Mouse (Mus musculus): ENCODE results near the gene Abl2. TPM values are rescaled to one million over a fixed set of nuclear protein-coding genes. Genes with fewer than 3 reads are reported as not detected.
"Not testable (repeated sequence)": the region's sequence is repeated elsewhere in the genome, so short reads cannot be mapped to it uniquely, and the experiment has no call there.

The Abl2 gene
- 3.9 and 4.9 TPM in 2 replicates for polyA plus RNA-seq (2014; fragmentation: Nextera tagmentation; extraction: Ambion mirVana)

DNA sequence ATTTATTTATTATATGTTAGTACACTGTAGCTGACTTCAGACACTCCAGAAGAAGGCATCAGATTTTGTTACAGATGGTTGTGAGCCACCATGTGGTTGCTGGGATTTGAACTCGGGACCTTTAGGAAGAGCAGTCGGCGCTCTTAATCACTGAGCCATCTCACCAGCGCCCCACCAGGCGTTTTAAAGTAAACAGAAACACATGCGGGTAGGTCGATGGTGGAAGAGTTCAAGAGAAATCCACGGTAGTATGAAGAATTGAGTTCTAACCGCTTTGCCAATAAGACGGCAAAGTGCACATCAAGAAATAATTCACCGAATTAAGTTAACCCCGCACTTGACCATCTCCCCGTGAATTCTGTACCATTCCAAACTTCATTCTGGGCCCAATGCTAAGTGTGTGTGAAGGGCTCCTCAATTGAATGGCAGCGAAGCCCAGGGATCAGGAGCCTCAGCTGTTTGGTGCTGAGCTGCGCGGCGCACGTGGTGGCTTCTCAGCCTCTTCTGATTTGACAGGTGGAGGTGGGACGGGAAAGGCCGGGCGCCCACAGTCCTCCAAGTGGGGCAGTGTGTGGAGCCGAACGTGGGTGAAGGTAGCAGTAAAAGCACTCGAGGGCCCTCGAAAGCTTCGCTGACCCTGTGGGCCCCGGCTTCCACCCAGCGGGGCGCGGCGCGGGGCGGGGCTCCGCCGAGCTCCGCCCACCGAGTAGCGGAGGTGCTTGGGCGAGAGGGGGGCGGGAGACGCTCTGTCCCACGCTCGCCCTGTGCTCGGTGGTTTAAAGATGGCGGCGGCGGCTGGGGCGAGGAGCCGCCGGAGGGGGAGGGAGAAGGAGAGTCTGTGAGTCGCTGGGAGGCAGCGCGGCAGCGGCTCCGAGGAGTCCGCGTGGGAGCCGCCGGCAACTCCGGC lies at the start of gene Abl2:
Gene Abl2, plus strand, starts transcription at position 763 of the 907 bp plus-strand sequence.
- peak within 1 kb of the TSS; percentile 98 for H3K9ac ChIP-seq (replicated peaks; ENCODE audit: low read length)
- peak within 1 kb of the TSS; percentile 92 for H3K27ac ChIP-seq (replicated peaks; ENCODE audit: low read depth, low read length)
- peak within 1 kb of the TSS; percentile 64 for H3K4me2 ChIP-seq (ENCODE audit: low read depth, low read length)
- no peaks in the 10 kb centered on the region for H3K4me1 ChIP-seq (ENCODE audit: control insufficient read depth, insufficient read depth, low read length)
- peak; percentile 93 for ATAC-seq (replicated peaks; ENCODE audit: insufficient number of reproducible peaks, low FRiP score, low TSS enrichment, low read depth)
- WGBS = 9% methylated on average over 58 of the region's 60 CpGs
- DNase-seq (ENCODE audit: low spot score) = peak; percentile 93
- H3K27me3 ChIP-seq (ENCODE audit: control insufficient read depth, insufficient read depth, low read length) = no peaks in the 10 kb centered on the region
- H3K36me3 ChIP-seq (replicated peaks; ENCODE audit: control insufficient read depth, insufficient read depth, low read depth, low read length) = no peaks in the 10 kb centered on the region
- H3K9me3 ChIP-seq (replicated peaks; ENCODE audit: control insufficient read depth, low read length) = no peaks in the 10 kb centered on the region
- peak within 1 kb of the TSS; percentile 98 for H3K4me3 ChIP-seq (ENCODE audit: low read depth, low read length)

DNA sequence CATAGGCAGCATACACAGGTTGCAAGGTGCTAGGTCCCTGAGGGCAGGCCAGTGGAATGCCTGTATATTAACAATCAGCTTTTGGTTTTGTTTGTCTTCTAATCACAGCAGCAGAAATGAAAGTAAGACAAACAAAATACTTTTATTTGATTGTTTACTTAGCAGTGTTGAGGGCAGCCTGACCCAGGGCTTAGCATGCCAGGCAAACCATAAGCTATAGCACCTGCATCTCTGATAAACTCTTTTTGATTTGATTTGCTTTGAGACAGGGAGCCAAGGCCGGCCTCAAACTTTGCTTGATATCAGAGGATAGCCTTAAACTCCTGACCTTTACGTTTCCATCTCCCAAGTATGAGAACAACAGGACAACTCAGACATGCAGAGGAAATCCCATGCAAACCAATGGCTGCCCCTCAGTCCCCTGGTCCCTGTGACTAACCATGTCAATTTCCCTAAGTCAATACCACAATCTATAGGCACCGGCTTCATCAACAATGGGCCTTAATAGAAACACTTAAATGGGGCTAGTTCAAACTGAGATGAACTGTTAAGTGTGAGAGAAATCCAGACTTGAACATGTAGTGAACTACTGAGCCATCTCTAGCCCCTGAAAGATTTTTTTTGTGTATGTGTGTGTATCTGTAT lies 38.3 kb upstream of the Abl2 start:
- Histone ChIP-seq H3K36me3 (replicated peaks; ENCODE audit: control insufficient read depth, insufficient read depth, low read depth, low read length) (no peaks in the 10 kb centered on the region), H3K4me1 (ENCODE audit: control insufficient read depth, insufficient read depth, low read length) (no peaks in the 10 kb centered on the region), H3K27ac (replicated peaks; ENCODE audit: low read depth, low read length) (no peak overlapping the region), H3K27me3 (ENCODE audit: control insufficient read depth, insufficient read depth, low read length) (no peaks in the 10 kb centered on the region), H3K9ac (replicated peaks; ENCODE audit: low read length) (no peak overlapping the region), H3K4me3 (ENCODE audit: low read depth, low read length) (no peak overlapping the region), H3K4me2 (ENCODE audit: low read depth, low read length) (no peak overlapping the region), H3K9me3 (replicated peaks; ENCODE audit: control insufficient read depth, low read length) (no peaks in the 10 kb centered on the region)
- ATAC-seq (replicated peaks; ENCODE audit: insufficient number of reproducible peaks, low FRiP score, low TSS enrichment, low read depth) (no peak), DNase-seq (ENCODE audit: low spot score) (no peak)
- 82% methylated on average over 3 of the region's 3 CpGs for WGBS

DNA sequence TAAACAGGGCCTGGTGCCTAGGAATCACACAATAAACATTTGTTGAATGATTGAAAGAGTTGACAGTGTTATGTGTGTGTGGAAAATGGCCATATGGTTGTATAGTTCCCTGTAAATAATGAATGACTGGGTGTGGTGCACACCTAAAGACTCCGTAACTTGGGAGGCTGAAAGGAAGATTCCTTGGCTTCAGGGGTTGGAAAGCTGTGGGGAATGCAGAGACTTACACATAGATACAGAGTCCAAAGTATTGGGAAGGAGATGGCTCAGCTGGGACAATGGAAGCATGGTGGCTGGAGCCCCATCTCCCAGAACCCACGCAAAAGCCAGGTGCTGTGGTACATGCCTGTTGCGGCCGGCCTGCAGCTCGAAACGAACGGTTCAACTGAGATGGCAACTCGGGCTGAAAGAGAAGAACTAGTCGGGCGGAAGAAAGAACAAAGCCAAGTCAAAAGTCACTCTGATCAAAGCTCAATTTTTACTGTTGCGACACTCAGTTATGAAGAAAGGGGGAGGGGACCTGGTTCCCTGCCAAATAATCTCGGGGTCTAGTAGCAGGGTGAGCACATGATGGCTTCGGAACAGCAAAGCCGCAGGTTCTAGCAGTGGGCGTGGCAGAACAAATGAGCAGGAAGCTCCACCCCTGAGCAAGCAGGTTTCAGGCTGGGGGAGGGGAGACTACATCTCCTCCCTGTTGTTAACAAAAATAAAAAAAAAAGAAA lies 36.6 kb upstream of the Abl2 start:
- WGBS = 76% methylated on average over 15 of the region's 15 CpGs
- Histone ChIP-seq H3K27me3 (ENCODE audit: control insufficient read depth, insufficient read depth, low read length) (no peaks in the 10 kb centered on the region), H3K4me3 (ENCODE audit: low read depth, low read length) (no peak overlapping the region), H3K36me3 (replicated peaks; ENCODE audit: control insufficient read depth, insufficient read depth, low read depth, low read length) (no peaks in the 10 kb centered on the region), H3K9ac (replicated peaks; ENCODE audit: low read length) (no peak overlapping the region), H3K9me3 (replicated peaks; ENCODE audit: control insufficient read depth, low read length) (no peaks in the 10 kb centered on the region), H3K4me2 (ENCODE audit: low read depth, low read length) (no peak overlapping the region), H3K4me1 (ENCODE audit: control insufficient read depth, insufficient read depth, low read length) (no peaks in the 10 kb centered on the region), H3K27ac (replicated peaks; ENCODE audit: low read depth, low read length) (no peak overlapping the region)
- ATAC-seq (replicated peaks; ENCODE audit: insufficient number of reproducible peaks, low FRiP score, low TSS enrichment, low read depth) = no peak
- peak; percentile 4 for DNase-seq (ENCODE audit: low spot score)

DNA sequence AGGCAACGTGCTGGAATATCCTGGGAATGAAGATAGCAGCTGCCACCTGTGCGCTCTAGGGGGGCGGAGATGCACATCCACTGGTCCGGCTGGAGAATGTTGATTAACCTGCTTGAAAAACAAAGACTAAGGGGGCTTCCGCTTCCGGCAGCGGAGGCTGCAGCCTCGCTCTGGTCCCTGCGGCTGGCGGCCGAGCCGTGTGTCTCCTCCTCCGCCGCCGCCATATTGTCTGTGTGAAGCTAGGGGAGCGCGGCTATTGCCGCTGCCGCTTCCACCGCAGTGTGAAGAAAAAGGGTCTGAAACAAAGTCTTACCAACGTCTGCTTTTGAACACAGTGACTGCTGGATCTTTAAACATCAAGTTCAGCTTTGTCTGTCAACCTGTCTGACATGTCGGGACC lies 34.7 kb upstream of the Abl2 start, which contains the start of gene Gm10031:
Gene Gm10031, plus strand, starts transcription at position 171 of the 400 bp plus-strand sequence.
- not testable (repeated sequence) for H3K27ac ChIP-seq (replicated peaks; ENCODE audit: low read depth, low read length); H3K27me3 ChIP-seq (ENCODE audit: control insufficient read depth, insufficient read depth, low read length); H3K9me3 ChIP-seq (replicated peaks; ENCODE audit: control insufficient read depth, low read length); H3K4me2 ChIP-seq (ENCODE audit: low read depth, low read length); DNase-seq (ENCODE audit: low spot score); H3K4me1 ChIP-seq (ENCODE audit: control insufficient read depth, insufficient read depth, low read length); H3K9ac ChIP-seq (replicated peaks; ENCODE audit: low read length); H3K36me3 ChIP-seq (replicated peaks; ENCODE audit: control insufficient read depth, insufficient read depth, low read depth, low read length); H3K4me3 ChIP-seq (ENCODE audit: low read depth, low read length); ATAC-seq (replicated peaks; ENCODE audit: insufficient number of reproducible peaks, low FRiP score, low TSS enrichment, low read depth)
- 91% methylated on average over 17 of the region's 22 CpGs for WGBS

DNA sequence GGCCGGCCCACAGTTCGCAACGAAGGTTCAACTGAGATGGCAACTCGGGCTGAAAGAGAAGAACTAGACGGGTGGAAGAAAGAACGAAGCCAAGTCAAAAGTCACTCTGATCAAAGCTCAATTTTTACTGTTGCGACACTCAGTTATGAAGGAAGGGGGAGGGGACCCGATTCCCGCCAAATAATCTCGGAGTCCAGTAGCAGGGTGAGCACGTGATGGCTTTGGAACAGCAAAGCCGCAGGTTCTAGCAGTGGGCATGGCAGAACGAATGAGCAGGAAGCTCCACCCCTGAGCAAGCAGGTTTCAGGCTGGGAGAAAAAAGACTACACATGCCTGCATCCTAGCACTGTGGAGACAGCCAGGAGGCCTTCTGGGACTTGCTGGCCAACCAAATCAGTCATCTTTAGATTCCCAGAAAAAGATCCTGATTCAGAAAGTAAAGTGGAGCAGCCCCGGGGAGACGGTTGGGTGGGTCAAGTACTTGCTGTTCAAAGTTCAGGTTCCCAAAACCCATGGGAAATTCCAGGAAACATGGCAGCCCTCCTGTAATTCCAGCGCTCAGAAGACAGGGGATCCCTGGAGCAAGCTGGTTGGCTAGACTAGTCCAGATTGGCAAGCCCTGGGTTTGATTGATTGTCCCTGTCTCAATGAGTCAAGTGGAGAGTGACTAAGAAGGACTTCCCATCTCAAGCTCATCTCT lies 26.0 kb upstream of the Abl2 start:
- not testable (repeated sequence) for H3K9me3 ChIP-seq (replicated peaks; ENCODE audit: control insufficient read depth, low read length); H3K4me2 ChIP-seq (ENCODE audit: low read depth, low read length); H3K9ac ChIP-seq (replicated peaks; ENCODE audit: low read length); H3K4me3 ChIP-seq (ENCODE audit: low read depth, low read length); H3K4me1 ChIP-seq (ENCODE audit: control insufficient read depth, insufficient read depth, low read length); H3K27ac ChIP-seq (replicated peaks; ENCODE audit: low read depth, low read length); H3K36me3 ChIP-seq (replicated peaks; ENCODE audit: control insufficient read depth, insufficient read depth, low read depth, low read length); ATAC-seq (replicated peaks; ENCODE audit: insufficient number of reproducible peaks, low FRiP score, low TSS enrichment, low read depth); H3K27me3 ChIP-seq (ENCODE audit: control insufficient read depth, insufficient read depth, low read length); DNase-seq (ENCODE audit: low spot score)
- 89% methylated on average over 16 of the region's 16 CpGs for WGBS

DNA sequence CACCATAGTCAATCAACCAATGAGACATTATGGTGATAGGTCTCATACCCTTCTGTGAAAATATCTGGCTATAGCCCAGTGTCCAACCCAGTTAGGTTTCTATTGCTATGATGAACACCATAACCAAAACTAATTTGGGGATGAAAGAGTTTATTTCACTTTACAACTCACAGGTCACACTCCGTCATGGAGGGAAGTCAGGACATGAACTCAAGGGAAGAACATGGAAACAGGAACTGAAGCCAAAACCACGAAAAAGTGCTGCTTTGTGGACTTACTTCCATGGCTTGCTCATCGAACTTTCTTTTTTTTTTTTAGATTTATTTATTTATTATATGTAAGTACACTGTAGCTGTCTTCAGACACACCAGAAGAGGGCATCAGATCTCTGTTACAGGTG lies 25.1 kb upstream of the Abl2 start:
- H3K27me3 ChIP-seq (ENCODE audit: control insufficient read depth, insufficient read depth, low read length) = no peaks in the 10 kb centered on the region
- H3K4me2 ChIP-seq (ENCODE audit: low read depth, low read length) = no peak overlapping the region
- H3K9ac ChIP-seq (replicated peaks; ENCODE audit: low read length) = no peak overlapping the region
- no peak for ATAC-seq (replicated peaks; ENCODE audit: insufficient number of reproducible peaks, low FRiP score, low TSS enrichment, low read depth)
- no peaks in the 10 kb centered on the region for H3K36me3 ChIP-seq (replicated peaks; ENCODE audit: control insufficient read depth, insufficient read depth, low read depth, low read length)
- no peak overlapping the region for H3K27ac ChIP-seq (replicated peaks; ENCODE audit: low read depth, low read length)
- no peak for DNase-seq (ENCODE audit: low spot score)
- no peak overlapping the region for H3K4me3 ChIP-seq (ENCODE audit: low read depth, low read length)
- no peaks in the 10 kb centered on the region for H3K9me3 ChIP-seq (replicated peaks; ENCODE audit: control insufficient read depth, low read length)
- no peaks in the 10 kb centered on the region for H3K4me1 ChIP-seq (ENCODE audit: control insufficient read depth, insufficient read depth, low read length)
- 90% methylated on average over 3 of the region's 3 CpGs for WGBS

DNA sequence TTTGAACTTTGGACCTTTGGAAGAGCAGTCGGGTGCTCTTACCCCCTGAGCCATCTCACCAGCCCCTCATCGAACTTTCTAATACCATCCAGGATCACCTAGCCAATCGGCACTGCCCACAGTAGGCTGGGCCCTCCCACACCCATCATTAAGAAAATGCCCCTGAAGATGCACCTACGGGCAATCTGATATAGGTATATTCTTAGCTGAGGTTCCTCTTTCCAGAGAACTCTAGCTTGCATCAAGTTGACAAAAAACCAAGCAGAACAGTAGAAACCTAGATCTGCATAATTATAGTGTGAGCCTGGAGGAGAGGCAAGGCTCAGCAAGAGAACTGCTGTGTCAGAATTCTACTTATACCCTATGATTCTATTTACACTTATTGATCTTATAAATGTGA lies 24.7 kb upstream of the Abl2 start:
- no peak overlapping the region for H3K9ac ChIP-seq (replicated peaks; ENCODE audit: low read length)
- no peaks in the 10 kb centered on the region for H3K36me3 ChIP-seq (replicated peaks; ENCODE audit: control insufficient read depth, insufficient read depth, low read depth, low read length)
- ATAC-seq (replicated peaks; ENCODE audit: insufficient number of reproducible peaks, low FRiP score, low TSS enrichment, low read depth) = no peak
- no peaks in the 10 kb centered on the region for H3K27me3 ChIP-seq (ENCODE audit: control insufficient read depth, insufficient read depth, low read length)
- no peak overlapping the region for H3K4me2 ChIP-seq (ENCODE audit: low read depth, low read length)
- H3K9me3 ChIP-seq (replicated peaks; ENCODE audit: control insufficient read depth, low read length) = no peaks in the 10 kb centered on the region
- no peaks in the 10 kb centered on the region for H3K4me1 ChIP-seq (ENCODE audit: control insufficient read depth, insufficient read depth, low read length)
- 79% methylated on average over 4 of the region's 4 CpGs for WGBS
- no peak for DNase-seq (ENCODE audit: low spot score)
- H3K27ac ChIP-seq (replicated peaks; ENCODE audit: low read depth, low read length) = no peak overlapping the region
- no peak overlapping the region for H3K4me3 ChIP-seq (ENCODE audit: low read depth, low read length)
